Mouse (Mus musculus): ENCODE measurements around the gene Pakap. TPM values are rescaled to one million over a fixed set of nuclear protein-coding genes. Genes with fewer than 3 reads are reported as not detected.

Pakap gene
- polyA plus RNA-seq, 1 experiment from 2014 or later = 18.7 TPM

DNA sequence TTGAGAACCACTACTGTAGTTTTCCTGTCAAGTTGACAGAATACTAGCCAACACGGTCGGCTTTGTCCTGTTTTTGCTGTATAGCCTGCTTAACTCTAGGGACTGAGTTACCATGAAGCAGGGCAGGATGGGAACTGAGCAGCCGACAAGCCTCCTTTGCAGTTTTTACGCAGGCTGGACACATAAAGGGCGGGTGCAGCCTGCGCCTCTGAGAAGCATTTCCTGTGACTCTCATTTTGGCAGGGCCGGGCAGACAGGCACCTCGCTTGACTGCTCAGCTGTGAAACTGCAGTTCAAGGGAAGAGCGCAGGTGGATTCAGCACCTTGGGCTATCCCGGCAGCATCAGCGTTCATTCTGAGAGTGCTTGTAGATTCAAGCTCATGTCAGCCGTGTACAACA is 113.5 kb downstream of the Pakap start:
- no peaks in the 10 kb centered on the region for H3K9me3 ChIP-seq (ENCODE audit: control insufficient read depth, low read length)
- no peak overlapping the region for H3K4me2 ChIP-seq (replicated peaks; ENCODE audit: low read depth, low read length)
- peak overlapping the region; percentile 37; the same call in 1 of the 2 replicates for H3K27ac ChIP-seq (ENCODE audit: low read depth, low read length)
- H3K4me3 ChIP-seq (ENCODE audit: low read length) = no peak overlapping the region
- ATAC-seq (ENCODE audit: low FRiP score, low TSS enrichment) = peak; percentile 87
- WGBS = 18% methylated on average over 12 of the region's 12 CpGs
- no peak overlapping the region for H3K9ac ChIP-seq (ENCODE audit: low read depth, low read length)
- no peaks in the 10 kb centered on the region for H3K36me3 ChIP-seq (ENCODE audit: control insufficient read depth, insufficient read depth, low read length)
- H3K27me3 ChIP-seq (ENCODE audit: control insufficient read depth, insufficient read depth, low read length) = no peaks in the 10 kb centered on the region
- H3K4me1 ChIP-seq (ENCODE audit: control insufficient read depth, insufficient read depth, low read length) = peaks cover 10% of the 10 kb centered on the region; the same call in 1 of the 2 replicates

DNA sequence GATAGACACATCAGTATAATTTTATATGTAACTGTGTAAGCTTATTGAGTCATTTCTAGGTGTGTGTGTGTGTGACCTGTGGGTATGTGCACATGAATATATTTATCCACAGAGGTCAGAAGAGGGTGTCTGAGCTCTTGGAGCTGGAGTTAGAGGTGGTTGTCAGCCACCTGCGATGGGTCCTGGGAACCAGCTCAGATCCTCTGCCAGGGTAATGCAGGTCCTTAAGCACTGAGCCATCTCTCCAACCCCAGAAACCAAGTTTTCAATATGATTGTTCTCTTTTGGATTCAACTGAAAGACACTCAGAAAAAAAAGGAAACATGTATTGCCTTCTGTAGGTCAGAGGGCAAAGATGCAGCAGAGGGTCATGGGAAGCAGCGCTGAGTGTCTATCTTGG is 114.4 kb downstream of the Pakap start:
- Histone ChIP-seq H3K27ac (ENCODE audit: low read depth, low read length) (no peak overlapping the region), H3K4me3 (ENCODE audit: low read length) (no peak overlapping the region), H3K36me3 (ENCODE audit: control insufficient read depth, insufficient read depth, low read length) (no peaks in the 10 kb centered on the region), H3K4me1 (ENCODE audit: control insufficient read depth, insufficient read depth, low read length) (peaks cover 10% of the 10 kb centered on the region; the same call in 1 of the 2 replicates), H3K9ac (ENCODE audit: low read depth, low read length) (no peak overlapping the region), H3K27me3 (ENCODE audit: control insufficient read depth, insufficient read depth, low read length) (no peaks in the 10 kb centered on the region), H3K4me2 (replicated peaks; ENCODE audit: low read depth, low read length) (no peak overlapping the region), H3K9me3 (ENCODE audit: control insufficient read depth, low read length) (no peaks in the 10 kb centered on the region)
- 96% methylated on average over 2 of the region's 2 CpGs for WGBS
- peak; percentile 20; the same call in 1 of the 2 replicates for ATAC-seq (ENCODE audit: low FRiP score, low TSS enrichment)

DNA sequence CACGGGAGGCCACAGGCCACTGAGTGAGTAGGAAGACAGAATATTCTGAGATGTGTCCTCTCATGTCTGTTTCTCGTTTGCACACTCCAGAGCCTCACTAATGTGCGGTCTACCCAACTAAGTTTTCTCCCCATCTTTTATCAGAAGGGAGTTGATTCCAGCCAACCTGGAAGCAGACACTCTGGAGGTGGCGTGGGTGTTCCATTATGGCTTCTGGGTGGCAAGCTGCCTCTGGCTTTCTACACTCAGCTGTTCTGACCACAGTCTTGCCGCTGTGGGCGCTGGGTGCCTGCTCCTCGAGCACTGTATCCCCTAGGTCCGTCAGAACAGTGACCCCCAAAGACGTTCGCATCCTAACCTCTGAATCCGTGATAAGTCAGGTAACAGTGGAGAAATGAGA is 115.0 kb downstream of the Pakap start:
- Histone ChIP-seq H3K9me3 (ENCODE audit: control insufficient read depth, low read length) (no peaks in the 10 kb centered on the region), H3K4me1 (ENCODE audit: control insufficient read depth, insufficient read depth, low read length) (peaks cover 10% of the 10 kb centered on the region; the same call in 1 of the 2 replicates), H3K27me3 (ENCODE audit: control insufficient read depth, insufficient read depth, low read length) (no peaks in the 10 kb centered on the region), H3K4me2 (replicated peaks; ENCODE audit: low read depth, low read length) (no peak overlapping the region), H3K27ac (ENCODE audit: low read depth, low read length) (no peak overlapping the region), H3K9ac (ENCODE audit: low read depth, low read length) (no peak overlapping the region), H3K36me3 (ENCODE audit: control insufficient read depth, insufficient read depth, low read length) (no peaks in the 10 kb centered on the region), H3K4me3 (ENCODE audit: low read length) (no peak overlapping the region)
- 87% methylated on average over 11 of the region's 11 CpGs for WGBS
- no peak for ATAC-seq (ENCODE audit: low FRiP score, low TSS enrichment)

DNA sequence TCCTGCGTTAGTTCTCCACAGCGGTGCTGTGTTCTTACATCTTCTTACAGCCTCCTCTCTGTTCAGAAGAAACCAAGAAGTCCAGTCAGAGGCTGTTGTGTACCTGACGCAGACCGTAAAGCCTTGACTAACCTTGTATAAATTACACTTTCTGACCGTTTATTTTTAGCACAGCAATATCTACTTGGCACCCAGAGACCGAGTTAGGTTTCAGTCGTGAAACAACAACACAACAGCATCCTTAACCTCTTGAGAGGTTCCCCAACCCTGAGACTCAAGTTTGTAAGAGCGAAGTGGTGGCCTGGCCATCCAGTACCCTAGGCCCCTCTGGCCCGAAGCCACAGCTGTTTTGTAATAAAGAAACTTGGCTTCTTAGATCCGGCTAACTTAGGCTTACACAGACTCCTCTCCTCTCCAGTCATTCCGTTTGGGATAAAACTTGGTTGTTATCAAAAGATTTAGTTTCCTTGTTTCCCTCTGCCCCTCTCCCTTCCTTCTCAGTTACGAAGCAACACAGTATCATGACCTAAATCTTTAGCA is 116.8 kb downstream of the Pakap start:
- peaks cover 10% of the 10 kb centered on the region; the same call in 1 of the 2 replicates for H3K4me1 ChIP-seq (ENCODE audit: control insufficient read depth, insufficient read depth, low read length)
- ATAC-seq (ENCODE audit: low FRiP score, low TSS enrichment) = no peak
- H3K4me3 ChIP-seq (ENCODE audit: low read length) = no peak overlapping the region
- 47% methylated on average over 12 of the region's 12 CpGs for WGBS
- no peaks in the 10 kb centered on the region for H3K27me3 ChIP-seq (ENCODE audit: control insufficient read depth, insufficient read depth, low read length)
- H3K4me2 ChIP-seq (replicated peaks; ENCODE audit: low read depth, low read length) = no peak overlapping the region
- H3K9me3 ChIP-seq (ENCODE audit: control insufficient read depth, low read length) = no peaks in the 10 kb centered on the region
- no peak overlapping the region for H3K27ac ChIP-seq (ENCODE audit: low read depth, low read length)
- no peaks in the 10 kb centered on the region for H3K36me3 ChIP-seq (ENCODE audit: control insufficient read depth, insufficient read depth, low read length)
- no peak overlapping the region for H3K9ac ChIP-seq (ENCODE audit: low read depth, low read length)

DNA sequence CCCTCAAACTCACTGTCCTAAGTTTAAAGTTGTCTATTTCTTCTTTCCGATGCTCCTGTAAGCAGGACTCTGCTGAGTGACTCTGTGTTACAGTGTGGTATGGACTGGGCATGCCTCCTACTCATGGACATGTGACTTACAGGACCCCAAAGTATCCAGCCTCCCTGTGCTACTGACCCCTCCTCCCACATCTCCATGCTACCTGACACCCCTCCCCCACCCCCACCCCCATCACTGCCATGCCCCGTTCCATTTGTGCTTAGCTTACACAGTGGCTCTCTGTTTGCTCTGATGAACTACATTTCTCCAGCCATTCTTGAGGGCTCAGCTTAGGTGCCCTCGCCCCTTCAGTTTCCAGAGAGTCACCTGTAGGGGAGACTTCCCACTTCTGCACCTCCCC is 118.8 kb downstream of the Pakap start:
- Histone ChIP-seq H3K4me1 (ENCODE audit: control insufficient read depth, insufficient read depth, low read length) (0 out of 2 replicates have a peak, but pooled peaks cover 2% of the 10 kb centered on the region), H3K4me2 (replicated peaks; ENCODE audit: low read depth, low read length) (no peak overlapping the region), H3K4me3 (ENCODE audit: low read length) (no peak overlapping the region), H3K27ac (ENCODE audit: low read depth, low read length) (no peak overlapping the region), H3K9ac (ENCODE audit: low read depth, low read length) (no peak overlapping the region), H3K36me3 (ENCODE audit: control insufficient read depth, insufficient read depth, low read length) (no peaks in the 10 kb centered on the region), H3K9me3 (ENCODE audit: control insufficient read depth, low read length) (no peaks in the 10 kb centered on the region), H3K27me3 (ENCODE audit: control insufficient read depth, insufficient read depth, low read length) (no peaks in the 10 kb centered on the region)
- WGBS = 58% methylated on average over 3 of the region's 3 CpGs
- ATAC-seq (ENCODE audit: low FRiP score, low TSS enrichment) = no peak

DNA sequence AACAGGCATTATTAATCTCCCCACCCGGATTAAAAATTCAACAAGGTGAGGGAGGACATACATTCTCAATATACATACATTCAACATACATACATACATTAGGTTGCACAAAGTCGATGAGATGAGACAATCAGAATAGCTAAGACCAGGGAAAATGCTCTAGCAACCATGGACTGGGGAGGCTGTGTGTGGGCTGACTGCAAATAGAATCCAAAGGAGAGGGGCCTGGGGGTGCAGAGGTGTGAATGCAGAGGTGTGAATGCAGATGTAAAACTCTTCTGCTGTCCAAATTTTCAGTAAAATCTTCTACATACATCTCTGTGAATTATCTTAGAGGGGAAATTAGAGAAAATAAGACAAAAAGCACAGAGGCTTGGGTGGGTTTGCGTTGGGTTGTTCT is 119.6 kb downstream of the Pakap start:
- H3K36me3 ChIP-seq (ENCODE audit: control insufficient read depth, insufficient read depth, low read length) = no peaks in the 10 kb centered on the region
- H3K4me3 ChIP-seq (ENCODE audit: low read length) = no peak overlapping the region
- H3K27ac ChIP-seq (ENCODE audit: low read depth, low read length) = no peak overlapping the region
- H3K27me3 ChIP-seq (ENCODE audit: control insufficient read depth, insufficient read depth, low read length) = no peaks in the 10 kb centered on the region
- H3K4me1 ChIP-seq (ENCODE audit: control insufficient read depth, insufficient read depth, low read length) = no peaks in the 10 kb centered on the region
- H3K9ac ChIP-seq (ENCODE audit: low read depth, low read length) = no peak overlapping the region
- H3K4me2 ChIP-seq (replicated peaks; ENCODE audit: low read depth, low read length) = no peak overlapping the region
- ATAC-seq (ENCODE audit: low FRiP score, low TSS enrichment) = no peak
- no peaks in the 10 kb centered on the region for H3K9me3 ChIP-seq (ENCODE audit: control insufficient read depth, low read length)
- WGBS = 86% methylated on average over 3 of the region's 3 CpGs

DNA sequence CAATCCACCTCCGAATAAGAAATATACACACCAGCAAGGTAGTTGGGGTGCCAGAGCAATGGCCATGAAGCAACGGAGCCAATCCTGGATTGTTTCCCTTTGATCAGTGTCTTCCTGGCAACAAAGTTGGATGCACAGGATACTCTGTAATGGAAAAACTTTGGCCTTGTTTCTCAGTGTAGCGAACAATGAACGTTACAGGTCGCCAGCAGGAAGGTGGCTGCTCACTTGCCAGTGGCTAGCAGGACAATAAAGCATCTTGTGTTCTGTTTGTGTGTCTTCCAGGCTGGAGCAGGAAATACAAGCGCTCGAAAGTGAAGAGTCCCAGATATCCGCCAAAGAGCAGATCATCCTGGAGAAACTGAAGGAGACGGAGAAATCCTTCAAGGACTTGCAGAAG is 120.2 kb downstream of the Pakap start:
- ATAC-seq (ENCODE audit: low FRiP score, low TSS enrichment) = no peak
- Histone ChIP-seq H3K36me3 (ENCODE audit: control insufficient read depth, insufficient read depth, low read length) (no peaks in the 10 kb centered on the region), H3K9ac (ENCODE audit: low read depth, low read length) (no peak overlapping the region), H3K4me2 (replicated peaks; ENCODE audit: low read depth, low read length) (no peak overlapping the region), H3K9me3 (ENCODE audit: control insufficient read depth, low read length) (no peaks in the 10 kb centered on the region), H3K27me3 (ENCODE audit: control insufficient read depth, insufficient read depth, low read length) (no peaks in the 10 kb centered on the region), H3K4me3 (ENCODE audit: low read length) (no peak overlapping the region), H3K4me1 (ENCODE audit: control insufficient read depth, insufficient read depth, low read length) (no peaks in the 10 kb centered on the region), H3K27ac (ENCODE audit: low read depth, low read length) (no peak overlapping the region)
- WGBS = 71% methylated on average over 9 of the region's 9 CpGs

DNA sequence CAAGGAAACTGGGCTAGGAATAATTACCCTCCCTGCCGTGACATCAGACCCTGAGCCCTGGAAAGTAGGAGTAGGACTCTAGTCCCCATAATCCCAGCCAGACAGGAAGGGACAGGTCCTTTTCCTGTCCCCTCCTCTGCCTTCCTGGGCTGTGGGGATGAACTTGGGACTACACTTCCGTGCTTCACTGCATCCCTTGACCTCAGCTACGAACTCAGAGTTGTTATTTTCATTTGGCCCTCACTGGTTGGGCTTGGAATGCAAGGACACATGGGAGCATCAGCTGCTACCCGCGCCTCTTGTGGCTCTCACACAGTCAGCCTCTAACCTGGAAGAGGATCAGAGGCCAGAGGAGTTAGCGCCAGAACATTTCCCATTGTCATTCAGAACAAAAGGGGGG is 122.0 kb downstream of the Pakap start:
- WGBS = 54% methylated on average over 6 of the region's 6 CpGs
- no peak for ATAC-seq (ENCODE audit: low FRiP score, low TSS enrichment)
- no peak overlapping the region for H3K27ac ChIP-seq (ENCODE audit: low read depth, low read length)
- H3K36me3 ChIP-seq (ENCODE audit: control insufficient read depth, insufficient read depth, low read length) = no peaks in the 10 kb centered on the region
- H3K27me3 ChIP-seq (ENCODE audit: control insufficient read depth, insufficient read depth, low read length) = no peaks in the 10 kb centered on the region
- no peak overlapping the region for H3K9ac ChIP-seq (ENCODE audit: low read depth, low read length)
- H3K4me1 ChIP-seq (ENCODE audit: control insufficient read depth, insufficient read depth, low read length) = no peaks in the 10 kb centered on the region
- H3K4me3 ChIP-seq (ENCODE audit: low read length) = no peak overlapping the region
- no peak overlapping the region for H3K4me2 ChIP-seq (replicated peaks; ENCODE audit: low read depth, low read length)
- H3K9me3 ChIP-seq (ENCODE audit: control insufficient read depth, low read length) = no peaks in the 10 kb centered on the region

DNA sequence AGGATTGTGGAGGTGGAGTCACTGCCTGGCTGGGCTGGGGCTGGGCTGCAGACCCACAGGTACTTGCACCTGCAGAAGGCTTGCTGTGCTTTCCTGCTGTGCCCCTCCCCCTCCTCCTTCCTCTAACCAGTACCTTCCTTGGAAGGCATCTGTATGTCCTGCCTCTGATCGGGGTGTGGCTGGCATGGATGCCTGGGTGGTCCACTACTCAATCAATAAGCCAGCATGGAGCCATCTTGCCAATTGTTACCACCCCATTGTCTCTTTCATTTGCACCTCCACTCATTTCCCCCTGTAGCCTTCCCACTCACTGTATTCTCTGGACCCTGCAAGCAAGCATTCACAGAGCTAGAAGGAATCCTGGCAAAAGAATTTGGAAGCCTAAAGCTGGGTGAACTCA is 122.8 kb downstream of the Pakap start:
- Histone ChIP-seq H3K9ac (ENCODE audit: low read depth, low read length) (no peak overlapping the region), H3K9me3 (ENCODE audit: control insufficient read depth, low read length) (no peaks in the 10 kb centered on the region), H3K4me3 (ENCODE audit: low read length) (no peak overlapping the region), H3K4me2 (replicated peaks; ENCODE audit: low read depth, low read length) (no peak overlapping the region), H3K27ac (ENCODE audit: low read depth, low read length) (no peak overlapping the region), H3K4me1 (ENCODE audit: control insufficient read depth, insufficient read depth, low read length) (no peaks in the 10 kb centered on the region), H3K27me3 (ENCODE audit: control insufficient read depth, insufficient read depth, low read length) (no peaks in the 10 kb centered on the region), H3K36me3 (ENCODE audit: control insufficient read depth, insufficient read depth, low read length) (no peaks in the 10 kb centered on the region)
- 84% methylated on average over 1 of the region's 1 CpGs for WGBS
- ATAC-seq (ENCODE audit: low FRiP score, low TSS enrichment) = no peak

Measured in kidney, embryonic 14.5 days (tissue).